Mouse (Mus musculus) adrenal gland, adult 2 months (tissue): ENCODE data around the gene Leprot. TPM values are rescaled to one million over a fixed set of nuclear protein-coding genes. Genes with fewer than 3 reads are reported as not detected.

Source experiments
- DNase-seq: peaks from one replicate; pipeline ENCODE4 v3.0.0; 2021
- long read RNA-seq: library from polyadenylated mRNA; stranded (forward); transcript quantifications from one replicate; pipeline ENCODE4 v2.0.0, GENCODE M21; 2021
- polyA plus RNA-seq: library from polyadenylated mRNA; depleted of rRNA; stranded (reverse); fragments of >200 nt; gene quantifications from 2 replicates; pipeline ENCODE4 v1.2.3, GENCODE M21; 2012; rRNA removed
- total RNA-seq, 2 experiments: library from RNA; stranded (reverse); gene quantifications; 2 replicates each; pipeline ENCODE4 v1.2.3; 2021

The Leprot gene
- 10 to 100 TPM; 56.2 to 59.5 TPM for total RNA-seq
- polyA plus RNA-seq = 25.9 and 51.4 TPM in 2 replicates
- long read RNA-seq, transcript Leprot-201 (4 exons, 1,898 nt) = major isoform, 49 of 53 reads
- long read RNA-seq, partial matches to known transcripts = 4 of 53 reads
- long read RNA-seq, other reads (novel, unspliced or antisense) = 0 of 53 reads

- peak; percentile 100 for DNase-seq
Measured at GRCm38 (mm10) chr4:101647196-101647905, at the start of gene Leprot. Gene Leprot, plus strand, starts transcription at chr4:101647718.

DNA sequence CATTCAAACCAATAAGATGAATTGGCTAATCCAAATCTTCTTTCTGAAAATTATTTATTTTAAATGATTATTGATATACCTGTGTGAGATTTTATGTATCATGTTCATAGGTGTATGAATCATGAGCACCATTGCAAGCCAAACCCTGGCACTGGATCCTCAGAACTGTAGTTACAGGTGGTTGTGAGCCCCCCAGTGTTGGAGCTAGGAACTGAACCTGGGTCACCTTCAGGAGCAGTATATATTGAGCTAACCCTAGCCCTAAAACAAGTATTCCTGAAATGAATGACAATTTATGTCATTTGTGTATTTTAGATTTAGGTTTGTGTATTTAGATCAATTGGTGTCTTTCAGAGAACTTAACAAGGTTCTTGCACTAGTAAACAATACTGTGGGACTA, 45.8 kb upstream of the Leprot start:
- DNase-seq = no peak

DNA sequence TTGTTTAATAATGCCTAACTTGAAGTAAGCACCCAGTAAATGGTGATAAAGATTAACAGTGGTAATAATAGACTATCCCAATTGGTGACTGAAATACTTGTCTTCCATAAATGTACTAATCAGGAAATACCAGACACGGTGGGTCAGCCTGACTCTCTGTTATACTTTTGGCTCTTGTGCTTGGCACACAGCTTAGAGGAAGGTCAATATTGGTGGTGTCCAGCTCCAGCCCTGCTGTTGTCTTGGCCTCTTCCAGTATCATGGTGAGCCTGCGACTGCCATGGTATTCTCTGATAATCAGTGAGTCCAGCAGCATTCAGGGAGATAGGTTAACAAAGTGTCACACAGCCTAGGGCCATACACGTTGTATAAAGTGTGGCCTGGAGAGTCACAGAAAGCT, 43.9 kb upstream of the Leprot start:
- DNase-seq = no peak

DNA sequence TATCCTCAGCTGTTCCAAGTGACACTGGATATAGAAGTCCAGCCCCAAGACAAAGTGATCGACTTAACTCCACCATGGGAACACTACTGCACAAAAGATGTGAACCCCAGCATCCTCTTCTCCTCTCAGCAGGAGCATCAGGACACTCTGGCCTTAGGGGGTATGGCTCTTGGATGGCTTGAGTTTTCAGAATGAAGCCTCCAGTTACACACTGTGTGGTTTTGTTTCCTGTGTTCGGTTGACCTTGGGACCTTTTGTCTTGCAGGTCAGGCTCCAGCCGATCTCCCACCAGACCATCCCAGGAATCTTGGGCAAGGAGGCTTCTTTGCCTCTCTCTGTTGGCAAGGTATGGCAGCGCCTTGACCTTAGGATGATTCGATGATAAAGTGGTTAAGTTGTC, 31.0 kb upstream of the Leprot start:
- DNase-seq = no peak

DNA sequence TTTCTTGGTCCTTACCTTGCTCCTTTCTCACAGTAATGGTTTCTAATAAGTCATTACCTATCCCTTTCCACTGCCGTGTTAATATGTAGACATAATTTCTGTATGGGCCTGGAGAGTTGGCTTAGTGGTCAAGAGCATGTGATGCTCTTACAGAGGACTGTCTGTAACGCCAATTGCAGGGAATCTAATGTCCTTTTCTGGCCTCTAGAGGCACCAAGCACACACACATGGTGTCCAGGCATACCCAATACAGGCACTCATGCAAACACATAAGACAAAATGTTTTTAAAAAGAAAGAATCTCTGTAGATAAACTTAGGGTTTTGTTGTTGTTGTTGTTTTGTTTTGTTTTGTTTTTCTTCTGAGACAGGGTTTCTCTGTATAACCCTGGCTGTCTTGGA, 29.8 kb upstream of the Leprot start:
- DNase-seq = no peak

GRCm38 (mm10) chr4:101620206-101620605, 27.3 kb upstream of the Leprot start:
- no peak for DNase-seq

GRCm38 (mm10) chr4:101621241-101621640, 26.3 kb upstream of the Leprot start:
- DNase-seq = no peak

DNA sequence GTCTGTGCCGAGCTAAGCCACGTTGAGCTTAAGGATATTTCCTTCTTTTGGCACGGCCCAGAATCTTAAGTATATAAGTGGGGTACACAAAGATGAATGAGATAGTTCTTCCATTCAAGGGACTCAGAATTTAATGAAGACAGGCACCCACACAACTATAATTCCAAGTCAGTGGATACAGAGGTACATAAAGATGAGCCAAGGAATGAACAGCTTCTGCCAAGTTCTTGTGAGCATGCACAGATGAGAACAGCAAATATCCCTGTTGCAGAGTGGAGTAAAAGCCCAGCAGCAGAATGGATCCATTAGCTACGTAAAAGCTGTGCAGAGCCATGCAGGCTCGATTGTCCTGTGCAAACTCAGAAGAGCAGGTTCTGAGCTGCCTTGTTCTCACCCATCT, 22.2 kb upstream of the Leprot start:
- no peak for DNase-seq

- DNase-seq = no peak
Measured at GRCm38 (mm10) chr4:101635596-101635995, 11.9 kb upstream of the Leprot start.

- no peak for DNase-seq
Measured at GRCm38 (mm10) chr4:101637472-101637871, 10.0 kb upstream of the Leprot start.

- no peak for DNase-seq
Measured at GRCm38 (mm10) chr4:101640631-101641030, 6.9 kb upstream of the Leprot start.

DNA sequence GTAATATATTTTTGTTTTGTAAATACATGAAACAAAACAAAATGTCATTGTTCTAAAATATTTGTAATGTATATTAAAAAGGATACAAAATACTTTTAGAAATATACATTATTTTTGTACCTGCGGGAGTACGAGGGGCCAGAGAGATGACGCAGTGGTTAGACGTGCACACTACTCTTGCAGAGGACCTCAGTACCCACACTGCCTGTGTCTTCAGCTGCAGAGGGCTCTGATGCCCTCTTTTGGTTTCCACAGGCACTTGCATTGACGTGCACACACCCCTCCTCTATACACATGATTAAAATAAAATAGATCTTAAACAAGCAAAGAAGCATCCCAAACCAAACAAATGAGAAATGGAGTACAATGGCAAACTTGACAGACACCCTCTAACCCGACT, 4.8 kb upstream of the Leprot start:
- no peak for DNase-seq

- DNase-seq = no peak
Measured at GRCm38 (mm10) chr4:101643216-101643615, 4.3 kb upstream of the Leprot start.

DNA sequence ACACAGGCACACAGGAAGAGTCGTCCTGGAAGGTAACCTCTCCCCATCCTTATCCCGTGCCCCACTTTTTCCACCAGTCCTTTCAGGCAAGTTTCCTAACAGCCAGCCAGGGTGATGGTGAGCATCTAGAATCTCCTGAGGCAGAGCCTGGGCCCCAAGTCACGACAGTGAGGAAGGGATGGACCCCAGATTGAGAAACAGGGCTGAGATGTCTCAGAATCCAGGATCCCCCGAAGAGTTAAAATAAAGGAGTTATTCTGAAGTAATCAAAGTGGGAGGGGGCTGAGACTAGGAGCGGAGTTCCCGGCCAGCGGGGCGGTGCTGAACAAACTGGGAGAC, 692 bp upstream of the Leprot start:
- no peak for DNase-seq

- DNase-seq = no peak
Measured at GRCm38 (mm10) chr4:101647976-101648642, 591 bp downstream of the Leprot start.

DNA sequence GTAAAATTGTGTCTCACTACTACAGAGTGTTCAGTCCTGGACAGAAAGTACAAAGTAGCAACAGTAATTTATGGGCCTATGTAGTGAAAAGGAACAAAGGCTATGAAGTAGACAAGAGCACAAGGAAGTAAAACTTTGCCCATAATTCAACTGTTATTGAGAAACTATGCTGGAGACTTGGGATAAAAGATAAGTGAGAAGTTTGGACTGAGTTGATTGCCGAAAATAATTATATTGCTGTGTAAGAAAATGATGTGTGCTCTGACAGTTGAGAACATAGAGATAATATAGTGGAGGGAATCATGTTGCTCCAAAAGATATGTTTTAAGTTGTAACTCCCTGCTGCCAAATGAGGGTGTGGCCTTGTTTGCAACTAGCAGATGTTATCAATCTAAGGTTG, 1.2 kb downstream of the Leprot start:
- DNase-seq = no peak

GRCm38 (mm10) chr4:101650961-101651360, 3.4 kb downstream of the Leprot start:
- no peak for DNase-seq

GRCm38 (mm10) chr4:101654256-101654655, 6.7 kb downstream of the Leprot start:
- DNase-seq = no peak

- DNase-seq = no peak
Measured at GRCm38 (mm10) chr4:101654788-101655414, 7.4 kb downstream of the Leprot start.

GRCm38 (mm10) chr4:101655415-101655790, 7.9 kb downstream of the Leprot start:
- DNase-seq = no peak

- DNase-seq = no peak
Measured at GRCm38 (mm10) chr4:101656056-101656455, 8.5 kb downstream of the Leprot start.

- no peak for DNase-seq
Measured at GRCm38 (mm10) chr4:101656956-101657570, 9.5 kb downstream of the Leprot start.
